Mouse (Mus musculus): ENCODE data around the gene Pum3. TPM values are rescaled to one million over a fixed set of nuclear protein-coding genes. Genes with fewer than 3 reads are reported as not detected.

Pum3 gene
- total RNA-seq (2012; rRNA removed) = 88.6 and 98.3 TPM in 2 replicates
- polyA plus RNA-seq (2012; ENCODE audit: insufficient read depth in 1 of 2, insufficient read length in 2 of 2, low read depth in 1 of 2, low replicate concordance in 2 of 2, missing spikeins in 1 of 2) = 100 to 1,000 TPM; 166 to 181 TPM

DNA sequence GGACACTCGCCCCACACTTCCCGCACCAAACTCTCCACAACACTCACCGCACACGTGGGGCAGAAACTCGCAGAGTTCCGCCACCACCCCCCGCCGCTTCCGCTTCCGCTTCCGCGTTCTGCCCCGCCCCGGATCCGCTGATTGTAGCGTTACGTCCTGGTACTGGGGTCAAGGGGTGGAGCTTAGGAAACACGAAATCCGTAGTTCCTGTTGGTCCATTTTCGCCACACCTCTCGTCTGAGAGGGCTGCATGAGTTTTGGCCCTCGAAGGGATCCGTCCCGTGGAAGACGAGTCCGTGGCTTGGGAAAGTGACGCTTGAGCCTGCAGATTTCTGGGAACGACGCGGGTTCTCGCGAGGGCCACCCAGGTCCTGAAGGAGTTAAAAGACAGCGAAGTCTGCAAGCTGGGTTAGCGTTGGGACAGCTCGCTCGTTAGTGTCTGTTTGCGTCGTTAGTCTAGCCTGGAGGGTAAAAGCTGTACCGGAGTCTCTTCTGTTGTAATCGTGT, at the start of gene Pum3:
Pum3 (minus strand) TSS at position 81 of the 507 bp plus-strand sequence.
- peak within 1 kb of the TSS; percentile 93 for H3K27ac ChIP-seq (ENCODE audit: control insufficient read depth, low read depth, low read length)
- H3K79me2 ChIP-seq (ENCODE audit: control insufficient read depth, insufficient read depth, low read length, poor library complexity) = peaks cover 32% of the 10 kb centered on the region
- peak within 1 kb of the TSS; percentile 87 to 88 for H3K4me3 ChIP-seq (ENCODE audit: control insufficient read depth in 1 of 2, insufficient read depth in 1 of 2, low read depth in 2 of 2, low read length in 2 of 2)
- peak; percentile 99 for DNase-seq (ENCODE audit: low read depth, low spot score)
- H3K4me1 ChIP-seq (ENCODE audit: control insufficient read depth in 1 of 2, insufficient read depth in 2 of 2, low read length in 2 of 2) = peaks cover 0 to 2% of the 10 kb centered on the region in 2 experiments; a peak in 1 of 4 replicates
- peak within 1 kb of the TSS; percentile 95 for H3K9ac ChIP-seq (ENCODE audit: control insufficient read depth, low read depth, low read length, poor library complexity, severe bottlenecking)
- no peaks in the 10 kb centered on the region for H3K9me3 ChIP-seq (replicated peaks; ENCODE audit: insufficient read depth, low read length)
- H3K27me3 ChIP-seq (ENCODE audit: control insufficient read depth in 1 of 2, insufficient read depth in 2 of 2, low read length in 2 of 2) = no peaks in the 10 kb centered on the region
- H3K36me3 ChIP-seq (ENCODE audit: control insufficient read depth in 1 of 2, insufficient read depth in 2 of 2, low read length in 2 of 2) = peaks cover 4 to 14% of the 10 kb centered on the region in 2 experiments
- TF ChIP-seq SMC3 (IDR thresholded peaks at IDR 0.05; ENCODE audit: low read depth, low read length) (no peak), MYB (IDR thresholded peaks at IDR 0.05; ENCODE audit: low read depth, low read length) (no peak), POLR2AphosphoS2 (IDR thresholded peaks at IDR 0.05; ENCODE audit: low read length) (peak; percentile 98), UBTF (IDR thresholded peaks at IDR 0.05; ENCODE audit: borderline replicate concordance, insufficient read depth, low read depth, low read length) (no peak), EP300 (IDR thresholded peaks at IDR 0.05; ENCODE audit: low read depth in 1 of 2, low read length in 2 of 2) (peak in 1 of 2 experiments; percentile 50; a peak in 1 of 4 replicates), POLR2A (IDR thresholded peaks at IDR 0.05; ENCODE audit: control insufficient read depth in 1 of 2, insufficient read depth in 1 of 2, low read depth in 1 of 2, low read length in 2 of 2, poor library complexity in 1 of 2) (peak; percentile 70 to 99), SIN3A (IDR thresholded peaks at IDR 0.05; ENCODE audit: low read length) (peak; percentile 98), MYC (IDR thresholded peaks at IDR 0.05; ENCODE audit: low read depth, low read length) (peak; percentile 95), CHD1 (IDR thresholded peaks at IDR 0.05; ENCODE audit: low read depth, low read length) (no peak), ELF1 (IDR thresholded peaks at IDR 0.05; ENCODE audit: low read depth, low read length) (peak; percentile 100), CHD2 (IDR thresholded peaks at IDR 0.05; ENCODE audit: low read length) (peak; percentile 98), USF2 (IDR thresholded peaks at IDR 0.05; ENCODE audit: borderline replicate concordance in 1 of 2, insufficient read depth in 1 of 2, low read depth in 1 of 2, low read length in 2 of 2) (no peak), POLR2AphosphoS5 (IDR thresholded peaks at IDR 0.05; ENCODE audit: borderline replicate concordance, low read depth, low read length) (peak; percentile 69; the same call in 1 of the 2 replicates), TCF12 (IDR thresholded peaks at IDR 0.05; ENCODE audit: low read depth, low read length) (no peak; the same call in 1 of the 2 replicates), ZKSCAN1 (IDR thresholded peaks at IDR 0.05; ENCODE audit: low read depth, low read length) (no peak), HCFC1 (IDR thresholded peaks at IDR 0.05; ENCODE audit: low read depth, low read length) (peak; percentile 97), ETS1 (IDR thresholded peaks at IDR 0.05; ENCODE audit: low read depth, low read length) (peak; percentile 80), TBP (IDR thresholded peaks at IDR 0.05; ENCODE audit: low read depth, low read length) (peak; percentile 97), JUND (IDR thresholded peaks at IDR 0.05; ENCODE audit: low read depth, low read length) (no peak), CTCF (IDR thresholded peaks at IDR 0.05 in 2 of 3, conservative IDR thresholded peaks at IDR 0.05 in 1 of 3; ENCODE audit: control insufficient read depth in 1 of 3, insufficient read depth in 1 of 3, low read depth in 2 of 3, low read length in 3 of 3, poor library complexity in 1 of 3, severe bottlenecking in 1 of 3) (no peak), MEF2A (IDR thresholded peaks at IDR 0.05; ENCODE audit: extremely low read depth, insufficient replicate concordance, low read depth, low read length, poor library complexity, severe bottlenecking) (no peak), USF1 (IDR thresholded peaks at IDR 0.05; ENCODE audit: low read depth, low read length) (peak; percentile 77), MXI1 (IDR thresholded peaks at IDR 0.05; ENCODE audit: low read depth, low read length) (peak; percentile 100), MAZ (IDR thresholded peaks at IDR 0.05; ENCODE audit: low read depth, low read length) (peak; percentile 39; the same call in 1 of the 2 replicates), KAT2A (conservative IDR thresholded peaks at IDR 0.05; ENCODE audit: low read depth, low read length) (peak; percentile 91), MAFK (IDR thresholded peaks at IDR 0.05; ENCODE audit: borderline replicate concordance, low read depth, low read length) (no peak), GATA1 (IDR thresholded peaks at IDR 0.05; ENCODE audit: low read depth, low read length) (0 out of 2 replicates have a peak, but pooled peaks have one; percentile 1), ZMIZ1 (IDR thresholded peaks at IDR 0.05; ENCODE audit: low read depth, low read length) (peak; percentile 92), GABPA (IDR thresholded peaks at IDR 0.05; ENCODE audit: low read depth, low read length) (no peak; the same call in 1 of the 2 replicates), ZNF384 (IDR thresholded peaks at IDR 0.05; ENCODE audit: low read depth, low read length) (no peak), NRF1 (IDR thresholded peaks at IDR 0.05; ENCODE audit: insufficient read depth, low read depth, low read length, poor library complexity, severe bottlenecking) (0 out of 2 replicates have a peak, but pooled peaks have one; percentile 10), RAD21 (IDR thresholded peaks at IDR 0.05; ENCODE audit: low read depth, low read length) (no peak), NELFE (IDR thresholded peaks at IDR 0.05; ENCODE audit: low read depth, low read length) (peak; percentile 96), TAL1 (IDR thresholded peaks at IDR 0.05; ENCODE audit: low read length) (no peak), ZC3H11A (IDR thresholded peaks at IDR 0.05; ENCODE audit: low read depth, low read length) (no peak), MAX (IDR thresholded peaks at IDR 0.05; ENCODE audit: low read length) (peak; percentile 91)
